Mouse (Mus musculus): ENCODE measurements around the gene Pdpn. TPM values are rescaled to one million over a fixed set of nuclear protein-coding genes. Genes with fewer than 3 reads are reported as not detected.

Pdpn gene
- polyA plus RNA-seq, 1 experiment from 2014 or later: 6.0 TPM

DNA sequence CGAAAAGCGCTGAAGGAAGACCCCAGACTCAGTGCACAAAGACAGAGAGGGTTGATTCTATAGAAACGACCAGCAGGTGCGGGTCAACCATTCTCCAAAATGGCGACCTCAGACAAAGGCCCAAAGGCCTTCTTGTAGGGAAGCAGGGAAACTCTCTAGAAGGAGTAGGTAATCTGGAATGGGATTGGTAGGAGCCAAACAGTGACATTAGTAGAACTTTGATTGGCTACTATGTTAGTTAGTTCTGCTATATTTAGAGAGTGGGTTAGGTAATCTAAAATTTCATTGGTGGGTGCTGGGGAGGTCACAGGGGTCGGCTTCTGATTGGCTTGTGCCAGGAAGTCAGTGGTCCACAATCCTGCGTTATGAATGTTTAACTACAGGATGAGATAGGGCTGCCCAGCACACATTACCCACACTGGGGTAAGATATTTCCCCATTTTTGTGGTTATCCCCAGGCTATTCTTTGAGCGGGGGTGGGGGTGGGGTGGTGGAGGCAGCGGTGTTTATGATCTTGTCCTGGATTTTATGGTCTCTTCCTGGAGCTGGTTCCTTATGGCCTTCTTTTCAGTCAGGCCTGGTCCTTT lies 59.7 kb downstream of the Pdpn start:
- Histone ChIP-seq H3K4me1 (replicated peaks; ENCODE audit: control insufficient read depth, insufficient read depth, low read length) (no peaks in the 10 kb centered on the region), H3K9ac (ENCODE audit: low read depth, low read length) (no peak overlapping the region), H3K4me3 (ENCODE audit: low read depth, low read length) (no peak overlapping the region), H3K9me3 (ENCODE audit: control insufficient read depth, low read length) (no peaks in the 10 kb centered on the region), H3K27me3 (replicated peaks; ENCODE audit: control insufficient read depth, insufficient read depth, low read length) (no peaks in the 10 kb centered on the region), H3K27ac (ENCODE audit: low read depth, low read length) (no peak overlapping the region), H3K36me3 (ENCODE audit: control insufficient read depth, insufficient read depth, low read length) (no peaks in the 10 kb centered on the region), H3K4me2 (no peak overlapping the region)
- ATAC-seq (replicated peaks; ENCODE audit: low FRiP score): no peak; the same call in 1 of the 2 replicates
- 67% methylated on average over 9 of the region's 9 CpGs for WGBS
- DNase-seq (ENCODE audit: low spot score): no peak

DNA sequence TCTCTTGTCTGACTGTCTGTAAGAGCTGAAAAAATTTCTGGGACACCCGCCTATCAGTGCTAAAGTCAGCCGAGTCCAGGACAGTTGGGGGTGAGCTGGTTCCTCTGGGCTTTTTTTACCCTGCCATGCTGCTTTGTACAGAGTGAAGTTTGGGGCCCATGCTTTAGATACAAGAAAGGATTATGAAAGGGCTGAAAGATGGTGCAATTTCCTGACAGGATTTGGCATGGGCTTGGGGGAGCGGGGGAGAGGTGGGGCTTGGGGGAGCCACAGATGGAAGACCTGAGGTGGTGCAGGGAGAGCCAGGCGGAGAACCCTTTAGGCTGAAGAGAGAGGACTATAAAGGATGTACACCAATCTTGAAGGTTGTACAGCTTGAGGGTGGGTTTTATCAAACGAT lies 60.2 kb downstream of the Pdpn start:
- Histone ChIP-seq H3K4me3 (ENCODE audit: low read depth, low read length) (no peak overlapping the region), H3K4me2 (no peak overlapping the region), H3K27me3 (replicated peaks; ENCODE audit: control insufficient read depth, insufficient read depth, low read length) (no peaks in the 10 kb centered on the region), H3K27ac (ENCODE audit: low read depth, low read length) (no peak overlapping the region), H3K9me3 (ENCODE audit: control insufficient read depth, low read length) (no peaks in the 10 kb centered on the region), H3K4me1 (replicated peaks; ENCODE audit: control insufficient read depth, insufficient read depth, low read length) (no peaks in the 10 kb centered on the region), H3K9ac (ENCODE audit: low read depth, low read length) (no peak overlapping the region), H3K36me3 (ENCODE audit: control insufficient read depth, insufficient read depth, low read length) (no peaks in the 10 kb centered on the region)
- DNase-seq (ENCODE audit: low spot score) (no peak), ATAC-seq (replicated peaks; ENCODE audit: low FRiP score) (no peak)
- 82% methylated on average over 5 of the region's 5 CpGs for WGBS

DNA sequence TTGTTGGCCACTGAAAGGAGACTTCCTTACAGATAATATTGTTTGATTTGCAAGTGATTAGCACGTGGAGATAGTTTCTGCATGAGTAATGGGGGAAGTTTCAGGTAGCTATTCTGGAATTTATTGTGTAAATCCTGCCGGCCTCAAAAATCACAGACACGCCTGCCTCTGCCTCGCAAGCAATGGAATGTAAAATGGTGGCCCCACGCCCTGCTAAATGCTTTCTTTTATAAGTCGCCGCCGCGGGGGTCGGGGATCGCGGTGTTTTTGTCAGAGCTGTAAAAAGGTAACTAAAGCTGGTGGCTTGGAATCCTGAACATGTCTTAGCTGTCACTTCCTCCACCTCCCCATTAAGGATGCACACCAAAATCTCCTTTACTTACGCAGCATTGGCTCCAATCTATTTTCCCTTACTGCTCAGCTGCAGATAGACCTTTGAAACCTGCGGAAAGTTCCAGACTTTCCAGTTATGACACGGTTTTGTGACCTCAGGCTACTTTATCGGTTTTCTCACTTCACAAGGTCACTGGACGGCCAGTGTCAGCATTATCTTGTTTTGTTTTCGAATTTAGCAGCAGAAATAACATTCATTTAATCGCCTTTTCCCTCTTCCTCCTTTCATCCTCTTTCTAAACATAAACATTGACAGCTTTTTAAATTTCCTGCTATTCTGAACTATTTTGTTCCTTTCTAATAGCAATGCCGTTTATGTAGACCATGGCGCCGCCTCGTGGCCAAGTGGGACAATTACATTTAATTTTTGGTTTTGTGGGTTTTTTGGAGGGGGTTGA lies 60.9 kb downstream of the Pdpn start:
- WGBS: 28% methylated on average over 23 of the region's 23 CpGs
- Histone ChIP-seq H3K9ac (ENCODE audit: low read depth, low read length) (no peak overlapping the region), H3K27me3 (replicated peaks; ENCODE audit: control insufficient read depth, insufficient read depth, low read length) (no peaks in the 10 kb centered on the region), H3K9me3 (ENCODE audit: control insufficient read depth, low read length) (no peaks in the 10 kb centered on the region), H3K4me1 (replicated peaks; ENCODE audit: control insufficient read depth, insufficient read depth, low read length) (no peaks in the 10 kb centered on the region), H3K27ac (ENCODE audit: low read depth, low read length) (no peak overlapping the region), H3K36me3 (ENCODE audit: control insufficient read depth, insufficient read depth, low read length) (no peaks in the 10 kb centered on the region), H3K4me3 (ENCODE audit: low read depth, low read length) (0 out of 2 replicates have a peak overlapping the region, but pooled peaks have one; percentile 14), H3K4me2 (peak overlapping the region; percentile 57)
- ATAC-seq (replicated peaks; ENCODE audit: low FRiP score) (no peak), DNase-seq (ENCODE audit: low spot score) (no peak)

DNA sequence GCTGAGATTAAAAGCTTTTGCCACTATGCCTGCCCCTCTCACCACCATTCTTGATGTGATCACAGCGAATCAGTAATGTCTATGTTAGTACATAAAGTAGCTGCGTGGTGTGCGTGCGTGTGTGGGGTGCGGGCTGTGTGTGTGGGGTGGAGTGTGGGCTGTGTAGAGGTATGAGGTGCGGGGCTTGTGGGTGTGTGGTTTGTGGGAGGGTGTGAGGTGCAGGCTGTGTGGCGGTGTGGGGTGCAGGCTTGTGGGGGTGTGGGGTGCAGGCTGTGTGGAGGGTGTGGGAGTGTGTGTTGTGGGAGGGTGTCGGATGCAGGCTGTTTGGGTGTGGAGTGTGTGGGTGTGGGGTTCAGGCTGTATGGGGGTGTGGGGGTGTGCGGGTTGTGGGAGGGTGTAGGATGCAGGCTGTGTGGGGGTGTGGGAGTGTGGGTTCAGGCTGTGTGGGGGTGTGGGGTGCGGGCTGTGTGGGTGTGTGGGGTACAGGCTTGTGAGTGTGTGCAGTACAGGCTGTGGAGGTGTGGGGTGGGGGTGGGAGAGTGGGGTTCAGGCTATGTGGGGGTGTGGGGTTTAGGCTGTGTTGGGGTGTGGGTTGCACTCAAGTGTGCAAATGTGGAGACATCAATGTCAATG lies 67.5 kb downstream of the Pdpn start:
- DNase-seq (ENCODE audit: low spot score) (no peak), ATAC-seq (replicated peaks; ENCODE audit: low FRiP score) (peak; percentile 50)
- H3K9me3 ChIP-seq (ENCODE audit: control insufficient read depth, low read length): no peaks in the 10 kb centered on the region
- H3K27me3 ChIP-seq (replicated peaks; ENCODE audit: control insufficient read depth, insufficient read depth, low read length): no peaks in the 10 kb centered on the region
- H3K36me3 ChIP-seq (ENCODE audit: control insufficient read depth, insufficient read depth, low read length): no peaks in the 10 kb centered on the region
- no peak overlapping the region for H3K4me2 ChIP-seq
- H3K9ac ChIP-seq (ENCODE audit: low read depth, low read length): no peak overlapping the region
- H3K4me1 ChIP-seq (replicated peaks; ENCODE audit: control insufficient read depth, insufficient read depth, low read length): no peaks in the 10 kb centered on the region
- no peak overlapping the region for H3K27ac ChIP-seq (ENCODE audit: low read depth, low read length)
- WGBS: 93% methylated on average over 10 of the region's 10 CpGs
- no peak overlapping the region for H3K4me3 ChIP-seq (ENCODE audit: low read depth, low read length)

DNA sequence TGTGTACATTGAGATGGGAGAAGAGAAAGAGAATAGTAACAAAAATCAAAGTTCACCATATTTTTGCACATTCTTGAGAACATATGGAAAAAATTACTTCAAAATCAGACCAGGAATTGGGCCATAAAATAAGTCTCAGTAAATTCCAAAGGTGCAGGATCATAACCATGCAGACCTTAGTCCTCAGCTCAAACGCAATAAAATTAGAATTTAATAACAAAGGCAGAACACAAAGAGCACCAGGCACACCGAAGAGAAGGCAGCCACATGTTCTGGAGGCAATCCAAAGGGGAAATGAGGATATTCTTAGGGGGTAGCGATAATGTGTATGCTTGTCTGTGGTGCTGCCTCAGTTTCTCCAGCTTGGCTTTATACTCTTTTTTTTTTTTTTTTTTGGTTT lies 68.3 kb downstream of the Pdpn start:
- Histone ChIP-seq H3K36me3 (ENCODE audit: control insufficient read depth, insufficient read depth, low read length) (no peaks in the 10 kb centered on the region), H3K9ac (ENCODE audit: low read depth, low read length) (no peak overlapping the region), H3K9me3 (ENCODE audit: control insufficient read depth, low read length) (no peaks in the 10 kb centered on the region), H3K4me2 (no peak overlapping the region), H3K27me3 (replicated peaks; ENCODE audit: control insufficient read depth, insufficient read depth, low read length) (no peaks in the 10 kb centered on the region), H3K4me3 (ENCODE audit: low read depth, low read length) (no peak overlapping the region), H3K4me1 (replicated peaks; ENCODE audit: control insufficient read depth, insufficient read depth, low read length) (no peaks in the 10 kb centered on the region), H3K27ac (ENCODE audit: low read depth, low read length) (no peak overlapping the region)
- ATAC-seq (replicated peaks; ENCODE audit: low FRiP score): no peak
- WGBS: 81% methylated on average over 3 of the region's 3 CpGs
- no peak for DNase-seq (ENCODE audit: low spot score)

DNA sequence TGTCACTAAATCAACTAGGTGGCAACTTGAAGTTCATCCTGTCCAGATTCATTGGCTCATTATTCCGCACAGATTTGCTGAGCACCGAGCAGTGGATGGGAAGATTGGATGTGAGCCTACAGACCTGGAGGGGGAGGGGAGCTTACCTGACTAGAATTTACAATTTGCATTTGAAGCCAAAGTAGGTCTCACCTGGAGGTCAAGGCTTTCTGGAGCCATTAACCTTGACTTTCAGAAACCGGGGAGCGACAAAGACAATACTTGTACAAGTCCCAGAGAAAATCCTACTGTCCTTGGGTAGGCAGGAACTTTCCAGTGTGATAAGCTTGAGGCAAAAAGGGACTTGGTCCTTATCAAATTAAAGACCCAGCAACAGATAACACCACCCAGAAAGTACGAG lies 71.4 kb downstream of the Pdpn start:
- Histone ChIP-seq H3K27ac (ENCODE audit: low read depth, low read length) (no peak overlapping the region), H3K27me3 (replicated peaks; ENCODE audit: control insufficient read depth, insufficient read depth, low read length) (no peaks in the 10 kb centered on the region), H3K4me1 (replicated peaks; ENCODE audit: control insufficient read depth, insufficient read depth, low read length) (no peaks in the 10 kb centered on the region), H3K9me3 (ENCODE audit: control insufficient read depth, low read length) (no peaks in the 10 kb centered on the region), H3K4me2 (no peak overlapping the region), H3K9ac (ENCODE audit: low read depth, low read length) (no peak overlapping the region), H3K36me3 (ENCODE audit: control insufficient read depth, insufficient read depth, low read length) (no peaks in the 10 kb centered on the region), H3K4me3 (ENCODE audit: low read depth, low read length) (no peak overlapping the region)
- ATAC-seq (replicated peaks; ENCODE audit: low FRiP score) (no peak), DNase-seq (ENCODE audit: low spot score) (no peak)
- 59% methylated on average over 5 of the region's 5 CpGs for WGBS

DNA sequence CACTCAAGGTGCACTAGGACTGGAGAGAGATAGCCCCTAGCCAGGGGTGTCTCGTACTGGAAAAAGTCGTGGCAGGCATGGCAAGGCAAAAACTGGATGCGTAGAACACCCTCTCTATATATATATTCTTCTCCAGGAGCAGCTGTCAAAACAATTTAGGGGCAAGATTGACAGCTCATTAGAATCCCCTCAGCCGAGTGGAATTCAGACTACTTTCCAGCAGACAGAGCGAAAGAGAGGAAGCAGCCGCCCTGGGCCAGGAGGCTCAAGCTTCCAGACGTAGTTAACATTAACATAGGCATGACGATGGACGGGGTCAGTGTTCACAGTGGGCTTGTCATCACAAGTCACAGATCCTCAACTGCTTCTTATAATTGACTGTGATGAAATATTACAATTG lies 73.5 kb downstream of the Pdpn start:
- WGBS: 63% methylated on average over 9 of the region's 9 CpGs
- no peaks in the 10 kb centered on the region for H3K4me1 ChIP-seq (replicated peaks; ENCODE audit: control insufficient read depth, insufficient read depth, low read length)
- H3K9me3 ChIP-seq (ENCODE audit: control insufficient read depth, low read length): no peaks in the 10 kb centered on the region
- no peak overlapping the region for H3K4me2 ChIP-seq
- no peak overlapping the region for H3K4me3 ChIP-seq (ENCODE audit: low read depth, low read length)
- no peak overlapping the region for H3K9ac ChIP-seq (ENCODE audit: low read depth, low read length)
- ATAC-seq (replicated peaks; ENCODE audit: low FRiP score) (no peak), DNase-seq (ENCODE audit: low spot score) (no peak)
- no peaks in the 10 kb centered on the region for H3K36me3 ChIP-seq (ENCODE audit: control insufficient read depth, insufficient read depth, low read length)
- no peaks in the 10 kb centered on the region for H3K27me3 ChIP-seq (replicated peaks; ENCODE audit: control insufficient read depth, insufficient read depth, low read length)
- no peak overlapping the region for H3K27ac ChIP-seq (ENCODE audit: low read depth, low read length)

DNA sequence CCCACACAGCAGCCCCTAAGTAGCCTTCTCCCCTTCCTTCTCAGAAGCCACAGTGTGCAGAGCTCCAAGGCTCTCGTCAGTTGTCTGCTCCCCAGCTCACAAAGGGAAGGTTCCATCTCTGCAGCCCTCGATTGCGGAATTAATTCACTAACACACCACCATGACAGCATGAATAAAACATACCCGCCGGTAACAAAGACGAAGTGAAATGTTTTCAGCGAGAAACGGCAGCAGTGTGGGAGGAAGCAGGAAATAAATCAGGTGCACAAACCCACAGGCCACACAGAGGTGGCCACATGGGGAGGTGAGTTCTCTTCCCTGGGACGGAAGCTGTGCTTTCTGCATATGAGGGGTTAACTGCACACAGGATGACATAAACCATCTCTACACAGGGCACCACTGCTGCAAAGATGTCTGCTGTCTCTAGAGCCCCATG lies 80.0 kb downstream of the Pdpn start:
- Histone ChIP-seq H3K4me3 (ENCODE audit: low read depth, low read length) (no peak overlapping the region), H3K27ac (ENCODE audit: low read depth, low read length) (no peak overlapping the region), H3K27me3 (replicated peaks; ENCODE audit: control insufficient read depth, insufficient read depth, low read length) (no peaks in the 10 kb centered on the region), H3K4me2 (no peak overlapping the region), H3K4me1 (replicated peaks; ENCODE audit: control insufficient read depth, insufficient read depth, low read length) (peaks cover 2% of the 10 kb centered on the region; the same call in 1 of the 2 replicates), H3K9ac (ENCODE audit: low read depth, low read length) (no peak overlapping the region), H3K9me3 (ENCODE audit: control insufficient read depth, low read length) (no peaks in the 10 kb centered on the region), H3K36me3 (ENCODE audit: control insufficient read depth, insufficient read depth, low read length) (no peaks in the 10 kb centered on the region)
- 53% methylated on average over 9 of the region's 9 CpGs for WGBS
- no peak for ATAC-seq (replicated peaks; ENCODE audit: low FRiP score)
- DNase-seq (ENCODE audit: low spot score): no peak

All from liver, embryonic 11.5 days (tissue).